Mouse (Mus musculus) thymus, adult 2 months (tissue): ENCODE results near the gene Nkiras2. TPM values are rescaled to one million over a fixed set of nuclear protein-coding genes. Genes with fewer than 3 reads are reported as not detected.
"Not testable (repeated sequence)": the region's sequence is repeated elsewhere in the genome, so short reads cannot be mapped to it uniquely, and the experiment has no call there.

Experiments used
- DNase-seq: peaks from one replicate; pipeline ENCODE4 v3.0.0; 2021
- H3K27ac ChIP-seq: fragments of 200-500 bp; 2 replicates; pipeline ENCODE4 v1.5.1; 2012; ENCODE audit warnings: low read length, control low read depth; ENCODE audit not compliant: control insufficient read depth, insufficient read depth
- H3K27me3 ChIP-seq: fragments of 200-500 bp; 2 replicates; pipeline ENCODE4 v1.6.1; 2012; ENCODE audit warnings: mild to moderate bottlenecking, low read length, moderate library complexity, mixed read lengths; ENCODE audit not compliant: control insufficient read depth, insufficient read depth
- H3K36me3 ChIP-seq: fragments of 200-500 bp; 2 replicates; pipeline ENCODE4 v1.6.1; 2012; ENCODE audit warnings: mild to moderate bottlenecking, low read length, moderate library complexity; ENCODE audit not compliant: control insufficient read depth, insufficient read depth
- H3K4me1 ChIP-seq: fragments of 200-500 bp; replicated peaks from 2 replicates; pipeline ENCODE4 v1.6.1; 2012; ENCODE audit warnings: low read length; ENCODE audit not compliant: control insufficient read depth, insufficient read depth
- H3K4me3 ChIP-seq: fragments of 200-500 bp; 2 replicates; pipeline ENCODE4 v1.5.1; 2012; ENCODE audit warnings: mild to moderate bottlenecking, low read length, control low read depth, moderate library complexity; ENCODE audit not compliant: control insufficient read depth, insufficient read depth
- CTCF ChIP-seq: fragments of 200-500 bp; IDR thresholded peaks from 2 replicates; pipeline ENCODE4 v1.5.1; 2012; ENCODE audit warnings: mild to moderate bottlenecking, control low read depth, low read length, moderate library complexity, borderline replicate concordance; ENCODE audit not compliant: control insufficient read depth, poor library complexity, insufficient read depth; ENCODE audit errors: extremely low read depth
- POLR2A ChIP-seq: fragments of 200-500 bp; IDR thresholded peaks from 2 replicates; pipeline ENCODE4 v1.6.1; 2012; ENCODE audit warnings: mild to moderate bottlenecking, low read length, control low read depth, moderate library complexity; ENCODE audit not compliant: control insufficient read depth, poor library complexity, insufficient read depth; ENCODE audit errors: extremely low read depth
- WGBS: fragments of 180-500 bp; shearing (Covaris S2); methylation state at CpG from one replicate; pipeline ENCODE4 v1.1.7; 2018; 5-methylcytosine and 5-hydroxymethylcytosine counted together
- polyA plus RNA-seq: library from polyadenylated mRNA; depleted of rRNA; stranded (reverse); fragments of >200 nt; gene quantifications from 2 replicates; pipeline ENCODE4 v1.2.3, GENCODE M21; 2012

Nkiras2 gene
- polyA plus RNA-seq, 1 experiment, result 68.4 TPM

GRCm38 (mm10) chr11:100643612-100644575, 24.9 kb downstream of the Nkiras2 start:
- H3K4me1 ChIP-seq, result peaks cover 5% of the 10 kb centered on the region; the same call in 1 of the 2 replicates
- H3K27ac ChIP-seq, result no peak overlapping the region
- 86% methylated on average over 15 of the region's 15 CpGs for WGBS
- H3K27me3 ChIP-seq, result peaks cover 4% of the 10 kb centered on the region; the same call in 1 of the 2 replicates
- no peak for DNase-seq
- H3K4me3 ChIP-seq, result no peak overlapping the region
- H3K36me3 ChIP-seq, result no peaks in the 10 kb centered on the region
- no peak for TF ChIP-seq CTCF
- TF ChIP-seq POLR2A, result no peak

GRCm38 (mm10) chr11:100646265-100646664, 27.2 kb downstream of the Nkiras2 start:
- 19% methylated on average over 1 of the region's 1 CpGs for WGBS
- no peaks in the 10 kb centered on the region; the same call in 1 of the 2 replicates for H3K27me3 ChIP-seq
- TF ChIP-seq POLR2A (no peak), CTCF (peak; percentile 83; the same call in 1 of the 2 replicates)
- no peaks in the 10 kb centered on the region for H3K36me3 ChIP-seq
- no peak overlapping the region for H3K4me3 ChIP-seq
- no peaks in the 10 kb centered on the region for H3K4me1 ChIP-seq
- DNase-seq, result peak; percentile 65
- H3K27ac ChIP-seq, result no peak overlapping the region

GRCm38 (mm10) chr11:100648405-100648804, 29.4 kb downstream of the Nkiras2 start:
- no peaks in the 10 kb centered on the region; the same call in 1 of the 2 replicates for H3K27me3 ChIP-seq
- WGBS, result 87% methylated on average over 8 of the region's 8 CpGs

GRCm38 (mm10) chr11:100651205-100651604, 32.2 kb downstream of the Nkiras2 start:
- WGBS, result 40% methylated on average over 8 of the region's 8 CpGs
- H3K27me3 ChIP-seq, result no peaks in the 10 kb centered on the region; the same call in 1 of the 2 replicates
- TF ChIP-seq POLR2A, result no peak
- no peak for TF ChIP-seq CTCF

More at GRCm38 (mm10) chr11:100648405-100648804, 29.4 kb downstream of the Nkiras2 start:
- H3K4me1 ChIP-seq, result no peaks in the 10 kb centered on the region
- no peak overlapping the region for H3K4me3 ChIP-seq
- no peak overlapping the region for H3K27ac ChIP-seq
- DNase-seq, result no peak
- no peaks in the 10 kb centered on the region for H3K36me3 ChIP-seq
- TF ChIP-seq POLR2A (no peak), CTCF (no peak)

GRCm38 (mm10) chr11:100651748-100652147, 32.7 kb downstream of the Nkiras2 start:
- no peaks in the 10 kb centered on the region; the same call in 1 of the 2 replicates for H3K27me3 ChIP-seq
- TF ChIP-seq POLR2A, result no peak
- TF ChIP-seq CTCF, result no peak
- DNase-seq, result no peak
- H3K36me3 ChIP-seq, result no peaks in the 10 kb centered on the region
- H3K4me3 ChIP-seq, result no peak overlapping the region
- no peaks in the 10 kb centered on the region for H3K4me1 ChIP-seq
- WGBS, result 61% methylated on average over 3 of the region's 3 CpGs
- no peak overlapping the region for H3K27ac ChIP-seq

More at GRCm38 (mm10) chr11:100651205-100651604, 32.2 kb downstream of the Nkiras2 start:
- no peak overlapping the region for H3K4me3 ChIP-seq
- H3K36me3 ChIP-seq, result no peaks in the 10 kb centered on the region
- no peak for DNase-seq
- H3K27ac ChIP-seq, result no peak overlapping the region
- H3K4me1 ChIP-seq, result no peaks in the 10 kb centered on the region

DNA sequence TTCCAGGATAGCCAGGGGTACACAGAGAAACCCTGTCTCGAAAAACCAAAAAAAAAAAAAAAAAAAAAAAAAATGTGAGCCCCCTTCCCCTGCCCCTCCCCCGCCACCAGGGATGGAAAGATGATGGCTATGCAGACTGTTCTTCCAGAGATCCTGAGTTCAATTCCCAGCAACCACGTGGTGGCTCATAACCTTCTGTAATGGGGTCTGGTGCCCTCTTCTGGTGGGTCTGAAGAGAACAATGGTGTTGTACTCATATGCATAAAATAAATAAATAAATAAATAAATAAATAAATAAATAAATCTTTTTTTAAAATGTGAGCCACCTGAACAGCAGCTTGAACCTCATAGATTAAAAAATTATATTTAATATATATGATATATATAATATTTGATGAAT, 36.5 kb downstream of the Nkiras2 start:
- not testable (repeated sequence) for H3K4me1 ChIP-seq, H3K36me3 ChIP-seq, H3K27me3 ChIP-seq, H3K4me3 ChIP-seq, H3K27ac ChIP-seq
- peak; percentile 14 for DNase-seq
- WGBS, result 65% methylated on average over 3 of the region's 3 CpGs
